Mouse (Mus musculus): ENCODE data around the gene Zc3h12b.

GRCm38 (mm10) chrX:95801790-95802189 lies 90.3 kb downstream of the Zc3h12b start:
- no peak for TF ChIP-seq CTCF (IDR thresholded peaks at IDR 0.05; ENCODE audit: low read depth, low read length)
- TF ChIP-seq POLR2A (IDR thresholded peaks at IDR 0.05; ENCODE audit: extremely low read depth, insufficient read depth, low read length), result no peak

Measured in liver, adult 2 months (tissue).